In the genomic region with DNA sequence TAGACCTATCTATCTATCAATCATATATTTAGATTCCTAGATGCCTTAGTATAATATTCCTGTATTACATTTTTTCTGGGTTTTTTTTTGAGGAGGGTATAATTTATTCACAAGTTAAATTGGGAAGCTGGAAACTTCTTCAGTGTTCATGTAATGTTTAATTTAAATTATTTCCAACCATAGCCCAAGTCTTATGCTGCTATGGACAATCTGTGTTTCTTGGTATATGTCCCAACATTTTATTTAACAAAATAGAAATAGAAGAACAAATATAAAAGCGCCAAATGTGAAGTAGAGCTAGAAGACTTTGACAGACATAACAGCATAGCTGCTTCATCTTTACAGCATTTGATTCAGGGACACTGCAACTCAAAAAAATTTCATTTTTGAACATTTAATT, we compare ENCODE assay signal across 19 mouse cellular contexts.
DNase-seq lines count a peak whose midpoint lies in the region; ATAC-seq and TF ChIP-seq lines count a peak whose summit lies in the region.
"Had no signal": no experiment of that assay in that cellular context is flagged by ENCODE, and none has a peak within 500 bp of the region (broad histone marks: within the 10 kb centered on the region; RNA-seq: fewer than 3 reads in every experiment).

No protein-coding gene starts in this region.

- DNase-seq in gastrocnemius, adult 2 months, result no peak
- no peak for DNase-seq in gastrocnemius, postnatal 36 days
- DNase-seq in left cerebral cortex, adult 2 months (ENCODE audit: extremely low spot score in 1 of 2, low spot score in 2 of 2), result no peak
- no peak for DNase-seq in left cerebral cortex, adult 8-10 months (ENCODE audit: low spot score in 2 of 2)
- DNase-seq in brain, embryonic 18.5 days (ENCODE audit: low read depth, low spot score), result peak; percentile 8
- DNase-seq in ovary, postnatal 14 days (ENCODE audit: low spot score), result no peak
- DNase-seq: adrenal gland, adult 2 months; adrenal gland, postnatal 10 days; adrenal gland, postnatal 25 days; cerebellum, adult 11-12 months; cerebellum, adult 2 months; cerebellum, adult 9-10 months; cerebellum, postnatal 10 days; cerebellum, postnatal 25 days had no signal

- intact Hi-C loops in gastrocnemius, adult 2 months (cut with DNase I), result no loop called here
- intact Hi-C loops in gastrocnemius, postnatal 36 days (cut with DNase I), result no loop called here
- intact Hi-C loops in left cerebral cortex, adult 2 months (cut with DNase I), result loop anchor here (2.0 to 5.0 kb wide), 2 partner anchors 56 to 137 kb away; no protein-coding TSS in a partner anchor

- peak overlapping the region; percentile 88 for H3K27ac ChIP-seq in gastrocnemius, adult 2 months
- peak overlapping the region; percentile 30; the same call in 1 of the 2 replicates for H3K27ac ChIP-seq in left cerebral cortex, adult 2 months
- H3K27ac ChIP-seq: embryonic facial prominence, embryonic 10.5 days; embryonic facial prominence, embryonic 12.5 days; forebrain, embryonic 13.5 days; forebrain, embryonic 15.5 days had no signal

- TF ChIP-seq CTCF in gastrocnemius, adult 2 months (IDR thresholded peaks at IDR 0.05), result no peak
- TF ChIP-seq CTCF in left cerebral cortex, adult 2 months (IDR thresholded peaks at IDR 0.05), result no peak

- ATAC-seq in cerebellum, adult (ENCODE audit: insufficient number of reproducible peaks, low FRiP score, low TSS enrichment), result no peak
- ATAC-seq: forebrain, embryonic 13.5 days; forebrain, embryonic 15.5 days had no signal

- no peak overlapping the region for H3K4me3 ChIP-seq in gastrocnemius, adult 2 months
- H3K4me3 ChIP-seq in left cerebral cortex, adult 2 months, result no peak overlapping the region
- H3K4me3 ChIP-seq: embryonic facial prominence, embryonic 10.5 days; embryonic facial prominence, embryonic 12.5 days; forebrain, embryonic 13.5 days; forebrain, embryonic 15.5 days had no signal
